Mouse (Mus musculus) left cerebral cortex, postnatal 36 days (tissue): ENCODE measurements around the gene Arsg. TPM values are rescaled to one million over a fixed set of nuclear protein-coding genes. Genes with fewer than 3 reads are reported as not detected.
"Not testable (repeated sequence)": the region's sequence is repeated elsewhere in the genome, so short reads cannot be mapped to it uniquely, and the experiment has no call there.

Source experiments
- DNase-seq, 2 experiments: peaks; one replicate each; pipeline ENCODE4 v3.0.0; 2021 to 2022; ENCODE audit warnings: low spot score in 2 of 2, mixed read lengths in 1 of 2
- intact Hi-C: fragments of 180-260 bp; cut with DNase I; formaldehyde crosslinking; loops from one replicate; pipeline ENCODE4 v1.15.1; 2025
- total RNA-seq, 2 experiments: library from RNA; stranded (reverse); gene quantifications; 2 replicates each; pipeline ENCODE4 v1.2.3; 2021

Arsg gene
- total RNA-seq, 2 experiments from 2014 or later = 11.6 to 14.2 TPM

DNA sequence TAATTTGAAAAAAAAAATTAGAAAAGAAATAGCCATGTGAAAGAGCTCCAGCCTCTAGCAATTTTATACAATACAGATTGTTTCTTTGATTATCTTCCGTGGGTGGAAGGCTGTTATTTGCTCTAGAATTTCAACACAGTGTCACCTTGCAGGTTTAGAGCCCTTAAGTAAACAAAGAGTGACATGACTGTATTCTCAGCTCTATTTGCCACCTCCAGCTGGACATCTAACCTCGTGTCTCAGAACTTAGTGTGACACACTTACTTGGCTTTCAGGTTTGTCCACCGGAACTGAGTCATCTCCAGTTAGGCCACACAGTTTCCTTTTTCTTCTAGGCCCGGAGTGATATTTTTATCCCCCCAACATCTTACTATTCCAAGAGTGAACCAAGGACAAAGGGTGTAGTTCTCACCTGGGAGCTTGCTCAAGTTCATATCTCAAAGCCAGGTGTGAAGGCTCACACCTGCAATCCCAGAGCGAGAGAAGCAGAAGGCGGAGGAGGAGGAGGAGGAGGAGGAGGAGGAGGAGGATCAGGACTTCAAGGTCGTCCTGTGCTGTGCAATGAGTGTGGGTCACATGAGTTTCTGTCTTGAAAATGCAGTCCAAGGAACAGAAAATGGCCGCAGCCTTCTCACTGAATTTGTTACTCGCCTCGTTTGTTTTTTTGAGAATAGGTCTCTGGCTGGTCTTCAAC, 15.0 kb downstream of the Arsg start:
- DNase-seq = no peak
- intact Hi-C loops = no loop called here

DNA sequence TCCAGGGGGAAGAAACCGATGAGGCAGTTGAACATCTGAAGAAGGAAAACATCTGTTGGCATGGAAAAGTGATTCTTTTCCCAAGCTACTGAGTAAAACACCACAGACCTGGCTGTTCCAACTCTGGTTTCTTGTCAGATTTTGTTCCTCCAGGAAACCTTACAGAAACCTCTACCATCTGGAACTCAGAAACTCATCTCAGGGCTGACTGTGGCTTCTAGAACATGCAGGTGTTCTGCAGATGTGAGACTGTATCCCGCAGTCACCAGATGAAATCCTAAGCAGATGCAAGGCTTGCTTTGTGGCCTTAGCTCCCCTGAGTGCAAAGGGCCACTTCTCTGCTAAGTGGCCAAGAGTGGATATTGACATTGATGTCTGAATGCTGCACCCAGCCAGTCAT, 16.6 kb downstream of the Arsg start:
- DNase-seq = no peak
- intact Hi-C loops = no loop called here

DNA sequence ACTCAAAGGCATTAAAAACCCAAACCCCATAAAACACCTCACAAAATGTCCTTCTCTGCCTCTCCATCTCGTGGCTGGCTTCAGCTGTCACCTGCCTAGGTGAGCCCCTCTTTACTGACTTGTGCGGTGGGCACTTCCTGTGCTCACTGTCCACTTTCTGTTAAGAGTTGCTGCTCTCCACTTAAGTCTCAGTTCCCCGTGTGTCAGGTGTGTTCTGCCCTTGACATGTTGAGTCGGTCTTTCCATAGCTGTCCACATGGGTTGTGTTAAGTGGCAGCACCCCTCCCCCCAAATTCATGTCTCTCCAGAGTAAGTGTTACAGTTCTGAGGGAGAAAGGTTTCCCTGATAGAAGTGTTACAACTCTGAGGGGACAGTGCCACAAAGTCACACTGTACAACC, 18.7 kb downstream of the Arsg start:
- DNase-seq = no peak

DNA sequence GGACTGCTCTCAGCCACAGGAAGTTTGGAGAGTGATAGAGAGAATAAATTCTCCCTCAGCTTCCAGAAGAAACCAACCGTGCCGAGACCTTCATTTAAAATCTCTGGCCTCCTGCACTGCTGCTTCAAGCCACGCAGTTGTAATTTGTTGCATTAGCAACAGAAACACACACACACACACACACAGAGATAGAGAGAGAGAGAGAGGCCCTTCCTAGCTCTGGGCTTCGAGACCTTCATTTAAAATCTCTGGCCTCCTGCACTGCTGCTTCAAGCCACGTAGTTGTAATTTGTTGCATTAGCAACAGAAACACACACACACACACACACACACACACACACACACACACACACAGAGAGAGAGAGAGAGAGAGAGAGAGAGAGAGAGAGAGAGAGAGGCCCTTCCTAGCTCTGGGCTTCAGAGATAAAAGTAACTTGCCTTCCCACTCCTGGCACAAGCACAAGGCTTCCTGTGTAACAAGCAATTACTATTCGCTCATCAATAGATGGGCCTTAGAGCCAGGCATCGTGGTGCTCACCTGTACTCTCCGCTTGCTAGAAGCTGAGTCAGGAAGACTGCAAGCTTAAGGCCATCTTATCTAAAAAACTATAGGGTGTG, 19.8 kb downstream of the Arsg start:
- intact Hi-C loops, DNase-seq: not testable (repeated sequence)

More for the DNA sequence above, 18.7 kb downstream of the Arsg start:
- intact Hi-C loops = no loop called here

DNA sequence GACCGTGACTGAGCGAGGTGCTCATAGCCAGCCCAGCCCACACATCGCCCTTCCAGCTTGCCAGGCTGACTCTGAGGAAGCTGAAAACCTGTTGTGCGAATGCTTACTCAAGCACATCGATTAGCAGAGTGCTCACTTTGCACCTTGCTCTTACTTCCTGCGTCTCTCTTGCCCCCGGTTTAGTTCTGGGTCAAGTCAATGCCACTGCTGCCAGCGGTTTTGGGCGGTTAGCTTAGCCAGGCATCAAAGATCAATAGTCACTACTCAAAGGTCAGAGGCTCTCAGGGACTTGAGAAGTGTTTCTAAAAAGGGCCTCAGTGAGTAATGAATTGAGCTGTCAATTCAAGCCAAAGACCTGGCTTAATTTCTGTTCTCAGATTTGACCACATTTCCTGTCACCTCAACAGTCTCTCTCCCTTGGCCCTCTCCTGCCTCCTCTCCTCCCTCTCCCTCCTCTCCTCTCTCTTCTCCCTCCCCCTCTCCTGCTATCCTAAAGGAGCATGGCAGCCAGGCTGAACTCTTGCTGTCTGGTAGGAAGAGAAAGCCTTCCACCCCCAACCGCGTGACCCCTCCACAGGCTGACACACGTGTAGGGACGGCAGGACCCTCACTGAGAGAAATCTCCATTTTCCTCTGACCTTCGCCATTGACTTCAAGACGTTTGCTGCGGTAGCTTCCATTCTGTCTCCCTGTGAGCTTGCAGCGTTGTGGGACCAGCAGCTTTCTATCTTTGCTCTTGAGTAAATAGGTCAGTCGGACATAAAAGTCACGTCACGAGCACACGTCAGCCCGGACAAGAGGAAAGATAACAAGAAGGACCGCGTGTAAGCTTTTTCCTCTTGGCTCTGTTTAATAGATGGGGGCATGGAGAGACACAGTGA, 22.0 kb downstream of the Arsg start:
- intact Hi-C loops = no loop called here
- no peak for DNase-seq

DNA sequence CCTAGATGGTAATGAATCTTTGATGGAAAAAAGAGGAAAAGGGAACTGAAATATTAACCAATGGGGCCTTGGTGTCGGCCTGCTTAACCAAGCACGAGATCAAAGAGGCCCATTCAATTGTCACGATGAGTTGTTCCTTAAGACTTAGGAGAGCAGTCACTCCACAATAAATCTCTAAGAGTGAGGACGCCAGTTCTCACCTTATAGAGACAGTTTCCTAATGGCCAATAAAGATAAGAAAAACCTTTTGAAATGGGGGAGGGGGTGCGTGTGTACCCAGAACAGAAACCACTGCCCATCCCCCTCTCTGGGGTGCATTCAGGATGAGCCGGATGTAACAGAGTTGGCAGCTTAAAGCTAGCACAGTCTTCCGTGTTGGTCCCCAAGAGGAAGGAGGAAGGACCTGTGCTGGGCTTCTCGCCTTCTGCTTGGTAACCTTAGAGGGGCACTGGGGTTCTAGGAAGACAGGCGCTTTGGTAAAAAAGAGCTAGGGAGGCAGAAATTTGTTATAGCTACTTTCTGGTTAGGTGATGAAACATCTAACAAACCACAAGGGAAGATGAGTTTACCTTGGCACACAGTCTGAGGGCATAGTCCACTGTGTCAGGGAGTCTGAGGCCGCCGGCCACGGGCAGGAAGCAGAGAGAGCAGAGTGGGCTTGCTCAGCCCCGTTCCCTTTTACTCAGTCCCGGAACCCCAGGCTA, 22.7 kb downstream of the Arsg start:
- DNase-seq = no peak
- intact Hi-C loops = no loop called here

DNA sequence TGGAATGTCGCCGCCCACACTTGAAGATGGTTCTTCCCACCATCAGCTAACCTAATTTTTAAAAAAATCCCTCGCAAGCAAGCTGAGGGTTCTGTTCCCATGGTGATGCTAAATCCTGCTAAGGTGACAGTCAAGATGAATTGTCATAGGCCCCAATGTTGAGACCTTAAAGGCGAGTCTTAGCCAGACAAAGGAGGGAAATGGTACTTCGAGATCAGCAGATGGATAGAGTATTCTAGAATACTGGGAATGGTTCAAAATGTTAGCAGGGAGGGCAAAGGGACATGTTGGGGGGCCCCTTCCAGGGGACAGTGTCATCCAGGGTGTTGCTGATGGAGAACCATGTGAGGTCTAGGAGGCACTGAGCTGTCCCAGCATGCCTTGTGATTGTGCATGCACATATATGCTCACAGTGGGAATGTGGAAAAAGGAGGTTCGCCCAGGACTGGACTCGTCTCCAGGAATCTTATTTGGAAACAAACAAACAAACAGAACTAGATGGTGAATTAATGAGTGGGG, 23.4 kb downstream of the Arsg start:
- no peak for DNase-seq
- intact Hi-C loops = no loop called here

DNA sequence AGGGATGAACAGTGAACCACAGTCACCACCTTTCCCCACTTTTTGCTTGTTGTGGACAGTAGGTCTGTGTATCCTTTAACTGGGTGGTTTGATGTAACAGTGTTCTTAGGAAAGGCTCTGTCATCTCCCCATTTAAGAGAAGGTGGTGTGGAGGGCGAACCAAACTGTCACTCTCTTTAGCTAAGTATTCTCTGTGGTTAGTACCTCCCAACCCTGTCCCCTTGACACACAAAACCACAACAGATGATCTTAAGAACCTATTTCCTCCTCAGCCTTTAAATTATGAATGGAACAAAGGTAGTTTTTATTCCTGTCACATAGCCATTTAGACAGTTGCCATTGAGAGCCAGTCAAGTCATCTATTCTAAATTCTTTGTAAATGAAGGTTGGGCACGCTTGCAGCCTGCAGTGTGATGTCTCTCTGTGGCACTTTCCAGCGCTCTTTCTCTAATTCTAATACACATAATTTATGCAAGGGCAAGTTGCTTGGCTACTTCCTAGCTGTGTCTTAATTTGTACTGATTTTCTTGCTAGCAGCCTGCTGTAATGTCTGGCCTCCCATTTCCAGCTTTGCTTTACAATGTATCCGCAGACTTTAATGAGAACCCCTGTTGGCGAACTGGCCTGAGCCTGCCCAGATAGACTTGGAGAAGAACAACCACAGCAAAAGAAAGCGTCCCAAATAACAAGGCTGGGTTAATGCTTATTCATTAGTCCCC, 24.0 kb downstream of the Arsg start:
- no peak for DNase-seq
- intact Hi-C loops = no loop called here

DNA sequence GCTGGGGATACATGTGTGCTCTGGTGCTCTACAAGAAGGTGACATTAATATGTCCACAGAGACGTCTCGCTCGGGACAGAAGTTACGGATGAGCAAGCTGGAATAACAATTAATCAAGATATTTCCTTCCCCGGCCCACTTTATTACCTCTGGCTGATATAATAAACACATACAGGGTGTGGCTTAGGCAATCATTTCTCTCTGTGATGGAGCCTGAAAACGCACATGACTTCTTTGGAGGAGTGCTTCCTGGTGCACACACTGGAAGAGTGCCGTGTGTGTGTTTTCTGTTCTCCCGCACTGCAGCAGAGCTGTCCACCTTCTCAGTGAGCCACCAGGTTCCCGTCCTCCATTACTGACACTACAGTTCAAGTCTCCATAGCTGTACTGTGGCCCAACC, 24.8 kb downstream of the Arsg start:
- intact Hi-C loops = no loop called here
- no peak for DNase-seq

DNA sequence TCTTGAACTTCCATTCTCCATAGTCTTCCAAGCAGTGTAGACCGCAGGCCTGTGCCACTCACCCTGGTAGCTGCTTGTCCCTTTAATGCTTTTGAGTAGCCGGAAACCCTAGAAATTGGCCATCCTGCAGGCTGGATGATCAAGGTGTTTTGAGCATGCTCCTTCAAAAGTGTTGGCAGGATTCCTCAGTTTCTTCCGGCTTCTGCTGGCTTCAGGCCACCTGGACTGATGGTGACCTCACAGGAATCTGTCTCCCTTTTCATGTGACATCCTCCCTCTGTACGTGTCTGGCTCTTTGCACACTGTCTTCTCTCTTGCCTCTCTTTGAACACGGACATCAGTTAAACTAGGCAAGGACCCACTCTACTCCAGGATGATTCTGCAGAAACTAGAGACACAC, 27.0 kb downstream of the Arsg start:
- intact Hi-C loops = no loop called here
- DNase-seq = no peak

DNA sequence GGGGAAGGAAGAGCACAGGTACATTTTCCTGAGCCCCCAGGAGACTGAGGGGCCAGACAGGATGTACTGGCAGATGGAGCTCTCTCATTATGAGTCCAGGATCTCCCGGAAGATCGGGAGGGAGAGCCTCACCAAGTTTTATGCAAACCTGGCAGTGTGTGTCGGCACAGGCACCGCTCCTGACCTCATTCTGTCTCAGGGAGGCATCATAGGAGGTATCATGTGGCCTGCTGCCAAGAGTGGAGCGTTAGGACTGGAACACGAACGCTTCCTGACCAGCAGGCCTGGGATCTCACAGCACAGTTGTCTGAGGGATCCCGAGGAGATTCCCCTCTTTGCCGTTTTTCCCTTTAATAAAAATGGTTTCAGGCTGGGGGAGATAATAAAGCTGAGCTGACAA, 31.8 kb downstream of the Arsg start:
- intact Hi-C loops = no loop called here

DNA sequence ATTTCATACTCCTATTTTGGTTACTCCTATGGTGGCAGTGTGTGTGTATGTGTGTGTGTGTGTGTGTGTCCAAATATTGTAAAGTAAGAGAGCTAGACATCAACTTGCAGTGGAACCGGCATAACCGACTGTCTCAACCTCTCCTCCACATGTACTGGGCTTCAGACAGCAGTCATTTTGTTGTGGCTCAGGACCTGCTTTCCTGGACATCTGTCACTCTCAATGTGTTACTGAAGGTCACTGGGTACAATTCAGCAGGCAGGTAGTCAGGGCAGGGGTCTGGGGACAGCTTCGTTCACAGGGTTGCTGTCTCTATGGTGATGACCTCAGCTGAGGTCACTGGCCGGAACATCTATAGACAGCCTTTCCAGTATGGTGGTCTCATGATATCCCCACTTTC, 32.6 kb downstream of the Arsg start:
- DNase-seq = no peak
- intact Hi-C loops = no loop called here

More for the DNA sequence above, 31.8 kb downstream of the Arsg start:
- peak in 1 of 2 experiments; percentile 18 for DNase-seq

DNA sequence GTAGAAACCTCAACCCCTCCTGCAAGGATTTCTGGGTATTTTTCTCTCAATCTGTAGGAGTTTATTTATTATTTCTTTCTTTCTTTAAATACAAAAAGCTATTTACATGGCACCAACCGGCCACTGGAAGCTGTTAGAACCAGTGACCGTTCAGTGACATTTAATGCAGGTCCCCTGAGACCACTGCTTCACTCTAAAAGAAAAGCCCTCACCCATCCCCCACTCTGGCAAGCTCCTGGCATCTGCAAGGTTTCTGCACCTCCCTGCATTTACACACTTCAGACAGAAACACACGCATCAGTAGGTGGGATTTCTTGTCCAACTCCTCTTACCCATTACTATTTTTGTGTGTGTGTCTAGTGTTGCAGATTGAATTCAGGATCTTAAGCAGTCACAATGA, 33.9 kb downstream of the Arsg start:
- DNase-seq = no peak
- intact Hi-C loops = no loop called here

DNA sequence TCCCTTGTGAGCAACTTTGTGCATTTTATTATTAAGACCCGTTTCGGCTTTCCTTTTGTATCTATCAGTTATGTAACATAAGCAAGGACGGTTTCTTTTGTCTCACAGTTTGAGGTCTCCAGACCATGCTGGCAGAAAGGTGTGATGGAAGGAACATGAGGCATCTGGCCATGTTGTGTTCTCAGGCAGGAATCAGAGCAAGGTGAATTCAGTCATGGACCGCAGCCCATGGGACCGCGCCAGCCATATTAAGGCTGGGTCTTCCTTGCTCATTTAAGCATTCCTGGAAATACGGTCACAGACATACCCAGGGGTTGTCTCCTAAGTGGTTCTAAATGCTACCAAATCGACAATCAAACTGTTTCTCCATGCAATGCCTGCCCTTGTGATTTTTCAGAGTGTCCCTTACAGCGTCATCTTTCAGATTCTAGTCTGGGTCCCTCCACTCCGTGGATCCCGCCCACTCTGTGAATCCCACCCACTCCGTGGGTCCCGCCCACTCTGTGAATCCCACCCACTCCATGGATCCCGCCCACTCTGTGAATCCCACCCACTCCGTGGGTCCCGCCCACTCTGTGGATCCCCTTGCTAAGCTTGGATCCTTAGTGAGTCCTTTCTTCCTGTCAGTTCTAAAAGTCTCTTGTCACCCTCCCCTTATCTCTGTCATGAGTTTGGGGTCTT, 40.0 kb downstream of the Arsg start:
- no peak for DNase-seq
- intact Hi-C loops = no loop called here

DNA sequence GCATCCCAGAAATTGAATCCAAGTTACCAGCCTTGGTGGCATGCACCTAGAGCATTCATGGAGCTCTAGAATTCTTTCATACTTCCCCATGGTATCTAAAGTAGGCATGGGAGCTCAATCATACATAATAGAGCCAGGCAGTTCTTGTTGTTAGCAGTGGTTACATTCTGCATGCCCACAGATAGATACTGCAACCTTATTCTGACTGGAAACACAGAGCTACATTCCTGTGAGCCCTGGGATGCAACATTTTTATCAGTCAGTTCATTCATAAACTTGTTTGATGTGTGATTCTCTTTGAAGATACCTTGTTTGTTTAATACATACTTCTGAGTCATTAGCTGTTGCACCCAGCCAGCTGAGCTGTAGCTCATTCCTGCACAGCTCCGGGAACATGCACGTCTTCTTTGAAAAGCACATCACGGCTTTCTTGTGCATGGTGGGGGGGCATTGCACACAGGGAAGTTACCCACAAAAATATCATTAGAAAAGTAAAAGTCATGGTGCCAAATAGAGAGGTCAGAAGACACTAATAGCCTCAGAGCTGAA, 41.0 kb downstream of the Arsg start:
- DNase-seq = no peak
- intact Hi-C loops = no loop called here

DNA sequence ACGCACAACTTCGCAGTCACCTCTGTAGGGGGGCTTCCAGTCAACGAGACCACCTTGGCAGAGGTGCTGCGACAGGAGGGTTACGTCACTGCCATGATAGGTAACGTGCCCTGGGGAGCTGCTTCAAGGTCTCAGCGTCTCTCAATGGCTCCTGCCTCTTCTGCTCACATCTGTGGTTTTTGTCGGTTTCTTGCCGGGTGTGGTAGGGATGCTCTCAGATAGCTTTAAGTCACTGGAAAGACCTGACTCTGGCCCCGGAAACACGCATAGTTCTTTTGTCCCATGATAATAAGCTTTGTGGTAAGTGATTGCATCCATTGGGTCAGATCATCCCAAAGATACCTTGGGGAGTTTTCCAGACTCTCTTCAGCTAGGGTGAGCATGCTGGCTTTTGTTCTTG, 44.2 kb downstream of the Arsg start:
- DNase-seq = no peak
- intact Hi-C loops = no loop called here

DNA sequence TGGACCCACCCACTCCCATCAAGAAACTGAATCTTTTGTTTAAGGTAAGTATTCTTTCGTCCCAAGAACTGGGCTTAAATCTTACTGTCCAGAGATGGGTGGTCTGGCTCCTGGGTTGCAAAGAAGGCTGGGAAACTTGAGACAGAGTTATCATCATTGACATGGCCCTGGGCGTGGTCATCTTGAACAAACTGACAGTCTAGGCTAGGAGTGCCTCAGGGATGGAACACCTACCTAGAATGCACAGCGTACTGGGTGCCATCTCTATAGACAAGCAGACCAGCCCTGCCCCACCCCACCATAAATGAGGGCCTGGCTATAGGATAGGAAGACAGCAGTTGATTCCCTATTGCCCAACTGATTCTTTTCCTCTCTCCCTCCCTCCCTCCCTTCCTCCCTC, 44.6 kb downstream of the Arsg start:
- intact Hi-C loops = no loop called here
- no peak for DNase-seq

DNA sequence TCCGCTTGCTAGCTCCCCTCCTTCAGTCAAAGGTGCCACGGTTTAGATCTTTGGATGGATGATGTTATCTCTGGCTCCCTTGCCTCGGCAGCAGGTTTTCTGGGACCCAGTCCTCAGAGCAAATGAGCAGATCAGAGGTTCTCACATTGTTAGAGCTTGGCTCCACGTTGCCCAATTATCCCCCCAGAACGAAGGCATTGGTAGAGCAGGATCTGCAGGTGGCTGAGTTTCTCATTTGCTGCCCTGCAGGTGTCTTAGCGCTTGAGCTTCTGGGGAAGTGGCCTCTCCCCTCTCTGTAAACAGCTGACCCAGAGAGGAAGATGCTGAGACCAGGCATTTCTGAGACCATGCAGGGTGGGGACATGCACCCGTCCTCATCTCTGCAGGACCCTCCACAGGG, 47.8 kb downstream of the Arsg start:
- intact Hi-C loops = no loop called here
- DNase-seq = no peak

DNA sequence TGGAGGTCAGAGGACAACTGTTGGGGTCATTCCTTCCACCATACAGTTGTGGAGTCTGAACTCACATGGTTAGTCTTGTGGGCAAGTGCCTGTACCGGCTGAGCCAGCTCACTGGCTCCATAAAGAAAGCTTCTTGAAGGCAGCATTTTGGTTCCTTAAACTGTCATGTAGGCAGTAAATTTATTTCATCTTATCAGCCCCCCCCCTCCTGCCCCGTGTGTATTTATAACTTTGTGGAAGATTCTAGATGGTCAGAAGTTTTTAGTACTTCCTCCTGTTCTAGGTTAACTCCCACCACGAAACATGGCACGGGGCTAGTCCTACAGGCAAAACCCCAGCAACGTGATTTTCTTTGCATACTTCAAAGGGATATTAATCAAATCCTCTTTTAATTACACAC, 51.7 kb downstream of the Arsg start:
- no peak for DNase-seq
- intact Hi-C loops = no loop called here
